Mouse (Mus musculus) gastrocnemius, adult 2 months (tissue): Measurements from ENCODE around the gene Amz2. TPM values are rescaled to one million over a fixed set of nuclear protein-coding genes. Genes with fewer than 3 reads are reported as not detected.
A peak's percentile ranks its signal among the peaks of the same experiment; 100 is the strongest.

Source experiments
- DNase-seq: peaks from one replicate; pipeline ENCODE4 v3.0.0; 2022
- H3K27ac ChIP-seq: fragments of 200-600 bp; 2 replicates; pipeline ENCODE4 v1.8.1; 2022; ENCODE audit warnings: mild to moderate bottlenecking
- H3K4me3 ChIP-seq: fragments of 200-600 bp; 2 replicates; pipeline ENCODE4 v1.8.1; 2022; ENCODE audit warnings: mild to moderate bottlenecking, moderate library complexity
- CTCF ChIP-seq: fragments of 200-600 bp; IDR thresholded peaks from 2 replicates; pipeline ENCODE4 v1.8.1; 2022; ENCODE audit warnings: antibody characterized with exemption, mild to moderate bottlenecking, moderate library complexity
- intact Hi-C: fragments of 180-260 bp; cut with DNase I; formaldehyde crosslinking; loops from one replicate; pipeline ENCODE4 v1.15.1; 2025
- total RNA-seq, 2 experiments: library from RNA; stranded (reverse); gene quantifications; 2 replicates each; pipeline ENCODE4 v1.2.3; 2021

Amz2 gene
- total RNA-seq, 2 experiments from 2014 or later: 70.4 to 71.7 TPM

DNA sequence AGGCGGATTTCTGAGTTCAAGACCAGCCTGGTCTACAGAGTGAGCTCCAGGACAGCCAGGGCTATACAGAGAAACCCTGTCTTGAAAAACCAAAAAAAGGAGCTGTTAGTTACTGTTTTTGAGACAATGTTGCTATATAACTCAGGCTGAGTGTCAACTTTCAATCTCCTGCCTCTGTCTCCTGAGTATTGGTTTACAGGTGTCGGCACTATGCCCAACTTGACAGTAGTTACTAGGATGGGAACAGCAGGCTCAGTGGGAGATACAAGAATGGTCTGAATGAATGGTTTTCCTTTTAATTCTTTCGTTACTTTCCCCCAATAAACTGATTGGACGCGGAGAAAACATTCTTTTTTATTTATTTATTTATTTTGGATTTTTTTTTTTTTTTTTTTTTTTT, 1.6 kb downstream of the Amz2 start:
- no peak overlapping the region for H3K4me3 ChIP-seq
- no peak for TF ChIP-seq CTCF
- no peak overlapping the region for H3K27ac ChIP-seq
- no peak for DNase-seq
- intact Hi-C loops: no loop called here

DNA sequence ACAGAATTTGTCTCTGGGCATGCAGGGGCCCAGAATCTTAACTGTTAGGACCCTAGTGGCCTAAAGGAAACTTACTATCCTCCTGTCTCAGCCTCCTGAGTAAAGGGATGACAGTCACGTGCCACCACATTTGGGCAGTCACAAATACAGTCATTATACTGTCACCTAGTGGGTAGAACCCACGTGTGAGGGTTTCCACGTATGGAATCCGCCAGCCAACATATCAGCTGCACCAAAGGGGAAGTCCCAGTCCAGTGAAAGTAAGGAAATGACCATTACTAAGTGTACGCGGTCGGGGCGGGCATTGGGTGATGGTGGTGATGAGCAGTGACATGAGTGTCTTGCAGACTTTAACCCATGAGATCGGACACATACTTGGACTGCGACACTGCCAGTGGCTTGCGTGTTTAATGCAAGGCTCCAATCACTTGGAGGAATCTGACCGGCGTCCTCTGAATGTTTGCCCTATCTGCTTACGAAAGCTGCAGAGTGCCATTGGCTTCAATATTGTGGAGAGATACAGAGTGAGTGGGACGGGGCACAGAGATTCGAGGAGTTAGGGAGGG, 8.6 kb downstream of the Amz2 start:
- TF ChIP-seq CTCF: no peak
- no peak overlapping the region for H3K4me3 ChIP-seq

DNA sequence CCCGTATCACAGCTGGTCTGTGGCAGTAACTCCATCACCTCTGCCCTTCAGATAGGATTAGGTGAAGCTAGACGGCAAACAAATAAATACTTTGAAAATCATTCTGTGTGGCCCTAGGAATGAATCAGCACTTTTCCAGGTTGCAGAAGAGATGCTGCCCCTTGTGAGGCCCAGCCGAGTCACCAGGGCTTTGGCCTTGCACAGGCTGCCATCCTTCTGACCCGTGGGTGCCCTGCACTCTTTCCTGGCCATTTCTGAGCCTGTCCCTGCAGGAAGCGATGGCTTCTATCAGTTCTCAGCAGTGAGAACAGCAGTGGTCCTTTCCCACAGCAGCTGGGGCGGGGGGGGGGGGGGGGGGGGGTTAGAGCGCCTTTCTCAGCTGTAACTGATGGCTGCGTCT, 11.1 kb downstream of the Amz2 start:
- no peak overlapping the region for H3K4me3 ChIP-seq
- no peak for DNase-seq
- intact Hi-C loops: no loop called here
- no peak for TF ChIP-seq CTCF
- no peak overlapping the region for H3K27ac ChIP-seq

More for the DNA sequence above, 8.6 kb downstream of the Amz2 start:
- intact Hi-C loops: no loop called here
- H3K27ac ChIP-seq: no peak overlapping the region
- no peak for DNase-seq

DNA sequence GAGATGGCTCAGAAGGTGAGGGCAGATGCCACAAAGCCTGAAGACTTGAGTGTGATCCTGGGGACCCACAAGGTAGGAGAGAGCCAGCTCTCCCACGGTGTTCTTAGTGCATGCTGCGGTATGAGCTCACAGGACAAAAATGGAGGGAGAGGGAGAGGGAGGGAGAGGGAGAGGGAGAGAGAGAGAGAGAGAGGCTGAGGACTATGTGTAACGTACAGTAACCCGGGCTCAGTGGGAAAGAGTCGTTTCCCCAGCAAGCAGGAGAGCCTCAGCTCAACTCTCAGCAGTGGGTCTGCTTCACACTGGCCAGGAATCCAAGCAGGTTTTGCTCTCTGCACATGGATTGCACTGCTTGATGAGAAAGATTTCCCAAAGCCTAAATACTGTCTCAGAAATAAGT, 13.5 kb downstream of the Amz2 start:
- DNase-seq: no peak
- peak overlapping the region; percentile 75 for H3K27ac ChIP-seq
- H3K4me3 ChIP-seq: peak overlapping the region; percentile 81
- no peak for TF ChIP-seq CTCF
- intact Hi-C loops: no loop called here

DNA sequence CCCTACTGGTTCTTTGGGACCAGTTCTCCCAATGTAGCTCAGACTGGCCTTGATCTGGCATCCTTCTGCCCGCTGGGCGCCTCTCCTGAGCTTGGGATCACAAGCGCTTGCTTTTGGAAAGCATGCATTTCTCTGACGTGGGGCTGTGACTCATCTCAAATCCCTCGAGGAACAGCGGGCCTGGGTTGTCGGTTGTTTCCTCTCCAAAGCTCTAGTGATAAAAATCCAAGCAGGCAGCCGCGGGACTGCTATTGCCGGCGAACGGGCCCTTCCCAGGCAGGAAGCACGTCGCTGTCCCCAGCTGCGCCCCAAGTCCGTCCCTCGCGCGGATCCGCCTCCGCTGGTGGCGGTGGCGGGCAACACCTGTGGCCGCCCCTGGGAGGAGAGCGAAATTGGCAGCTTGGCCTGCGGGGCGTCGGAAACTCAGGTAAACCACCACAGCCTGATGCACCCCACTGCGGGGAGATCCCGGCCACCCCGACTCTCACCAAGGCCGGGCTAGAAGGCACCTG, 14.1 kb downstream of the Amz2 start:
- Histone ChIP-seq H3K27ac (peak overlapping the region; percentile 75), H3K4me3 (peak overlapping the region; percentile 81)
- DNase-seq: peak; percentile 86
- intact Hi-C loops: no loop called here
- peak; percentile 52 for TF ChIP-seq CTCF

DNA sequence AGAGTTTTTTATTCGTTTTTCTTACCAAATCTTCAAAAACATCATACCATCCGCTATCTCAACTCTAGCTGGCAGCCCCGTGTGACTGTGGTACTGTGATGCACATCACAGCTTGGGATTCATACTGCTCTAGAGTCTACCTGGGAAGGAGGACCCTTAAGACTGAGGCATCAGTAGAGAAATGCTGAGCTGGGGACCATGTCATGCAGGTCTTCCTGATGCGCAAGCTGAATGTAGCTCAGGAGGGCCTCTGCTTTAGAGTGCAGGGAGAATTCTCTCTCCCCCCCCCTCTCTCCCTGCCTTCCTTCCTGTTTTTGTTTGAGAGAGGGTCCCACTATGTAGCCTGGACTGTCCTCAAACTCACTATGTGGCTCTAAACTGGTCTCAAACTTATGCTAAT, 14.9 kb downstream of the Amz2 start:
- H3K4me3 ChIP-seq: peak overlapping the region; percentile 81
- intact Hi-C loops: no loop called here
- no peak for DNase-seq
- no peak for TF ChIP-seq CTCF
- H3K27ac ChIP-seq: no peak overlapping the region

DNA sequence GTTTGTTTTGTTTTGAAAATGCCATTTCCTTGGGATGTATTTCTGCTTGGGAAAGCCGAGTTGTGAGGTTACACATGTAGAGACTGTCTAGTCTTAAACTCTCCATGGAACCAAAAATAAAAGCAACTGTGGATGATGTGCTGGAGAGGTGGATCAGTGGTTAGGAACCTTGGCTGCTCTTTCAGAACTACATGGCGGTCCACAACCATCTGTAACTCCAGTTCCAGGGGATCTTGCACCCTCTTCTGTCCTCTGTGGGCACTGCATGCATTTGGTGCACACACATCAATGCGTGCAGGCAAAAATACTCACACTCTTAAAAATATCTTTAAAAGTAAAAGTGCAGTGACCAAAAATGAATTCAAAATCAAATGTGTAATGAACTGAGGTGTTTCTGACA, 15.4 kb downstream of the Amz2 start:
- intact Hi-C loops: no loop called here
- H3K4me3 ChIP-seq: no peak overlapping the region
- peak; percentile 67 for TF ChIP-seq CTCF
- peak; percentile 37 for DNase-seq
- H3K27ac ChIP-seq: no peak overlapping the region

DNA sequence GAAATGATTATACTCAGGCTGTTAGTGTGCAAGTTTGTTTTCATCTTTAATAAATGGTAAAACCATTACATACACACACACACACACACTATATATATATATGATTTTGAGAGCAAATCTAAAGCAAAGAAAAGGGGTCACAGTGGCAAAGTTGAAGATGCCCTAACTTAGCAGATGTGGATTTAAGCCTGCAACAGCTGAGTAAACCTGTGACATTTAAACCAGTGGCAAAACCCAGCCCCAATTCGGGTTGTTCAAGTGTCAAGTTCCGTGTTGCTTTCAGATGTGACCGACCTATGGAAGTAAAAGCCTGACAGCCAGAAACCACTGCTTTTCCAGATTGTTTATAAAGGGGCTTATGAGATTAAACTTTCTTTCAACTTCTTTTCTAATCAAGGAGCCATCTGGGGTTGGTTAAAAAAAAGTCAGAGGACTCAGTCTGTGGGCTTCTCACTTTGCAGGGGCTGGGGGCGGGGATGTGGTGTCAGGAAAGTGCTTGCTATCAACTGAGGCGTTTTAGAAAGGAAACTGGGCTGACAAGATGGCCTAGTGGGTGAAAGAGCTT, 16.5 kb downstream of the Amz2 start:
- Histone ChIP-seq H3K27ac (no peak overlapping the region), H3K4me3 (no peak overlapping the region)
- TF ChIP-seq CTCF: no peak
- DNase-seq: no peak
- intact Hi-C loops: no loop called here

DNA sequence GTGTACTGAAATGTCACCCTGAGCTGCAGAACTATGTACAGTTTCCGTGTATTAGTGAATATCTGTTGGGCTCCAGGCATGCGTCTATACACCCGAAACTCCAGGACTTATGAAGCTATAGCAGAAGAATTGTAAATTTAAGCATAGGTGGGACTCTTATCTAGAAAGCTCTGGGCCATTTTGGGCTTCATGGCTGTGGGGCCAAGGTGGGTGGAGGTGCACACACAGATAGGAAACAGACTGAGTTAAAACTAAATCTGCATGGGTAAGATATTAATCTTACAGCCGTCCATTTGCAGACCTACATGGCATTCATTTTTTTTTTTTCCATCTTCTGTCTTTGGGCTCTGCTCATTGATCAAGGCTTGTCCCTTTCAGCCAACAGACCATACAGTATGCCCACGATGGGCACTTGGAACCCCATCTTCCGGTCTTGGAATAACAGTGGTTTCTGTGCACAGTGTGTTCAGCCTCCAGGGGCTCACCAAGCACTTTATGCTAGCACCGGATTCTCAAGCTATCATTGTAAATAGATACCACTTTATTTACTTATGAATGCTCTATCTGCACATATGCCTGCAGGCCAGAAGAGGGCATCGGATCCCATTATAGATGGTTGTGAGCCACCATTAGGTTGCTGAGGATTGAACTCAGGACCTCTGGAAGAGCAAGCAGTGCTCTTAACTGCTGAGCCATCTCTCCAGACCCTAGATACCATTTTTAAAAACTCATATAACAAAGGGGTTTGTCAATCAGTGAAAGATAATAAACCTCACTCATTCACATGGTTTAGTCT, 17.9 kb downstream of the Amz2 start:
- Histone ChIP-seq H3K27ac (no peak overlapping the region), H3K4me3 (no peak overlapping the region)
- no peak for DNase-seq
- TF ChIP-seq CTCF: no peak
- intact Hi-C loops: loop anchor here (2.0 kb wide), 1 partner anchor 417 kb away; no protein-coding TSS in a partner anchor

DNA sequence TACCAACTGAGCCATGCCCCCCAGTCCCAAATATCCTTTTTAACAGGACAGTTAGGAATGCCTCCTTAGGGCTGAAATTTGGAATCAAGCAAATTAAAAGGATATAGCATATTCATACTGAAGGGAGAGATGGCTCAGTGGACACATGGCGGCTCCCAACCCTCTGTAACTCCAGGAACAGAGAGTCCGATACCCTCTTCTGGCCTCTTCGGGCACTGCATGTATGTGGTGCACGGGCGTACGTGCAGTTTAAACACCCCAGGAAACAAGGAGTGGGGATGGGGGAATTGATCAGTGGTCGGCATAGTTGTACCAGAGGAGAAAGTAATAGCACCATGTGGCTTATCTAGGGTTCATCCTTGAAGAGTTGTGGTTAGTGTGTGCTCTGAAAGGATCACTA, 18.9 kb downstream of the Amz2 start:
- intact Hi-C loops: loop anchor here (2.0 kb wide), 1 partner anchor 416 kb away; no protein-coding TSS in a partner anchor
- Histone ChIP-seq H3K4me3 (no peak overlapping the region), H3K27ac (no peak overlapping the region)
- peak; percentile 57 for TF ChIP-seq CTCF
- peak; percentile 37 for DNase-seq

DNA sequence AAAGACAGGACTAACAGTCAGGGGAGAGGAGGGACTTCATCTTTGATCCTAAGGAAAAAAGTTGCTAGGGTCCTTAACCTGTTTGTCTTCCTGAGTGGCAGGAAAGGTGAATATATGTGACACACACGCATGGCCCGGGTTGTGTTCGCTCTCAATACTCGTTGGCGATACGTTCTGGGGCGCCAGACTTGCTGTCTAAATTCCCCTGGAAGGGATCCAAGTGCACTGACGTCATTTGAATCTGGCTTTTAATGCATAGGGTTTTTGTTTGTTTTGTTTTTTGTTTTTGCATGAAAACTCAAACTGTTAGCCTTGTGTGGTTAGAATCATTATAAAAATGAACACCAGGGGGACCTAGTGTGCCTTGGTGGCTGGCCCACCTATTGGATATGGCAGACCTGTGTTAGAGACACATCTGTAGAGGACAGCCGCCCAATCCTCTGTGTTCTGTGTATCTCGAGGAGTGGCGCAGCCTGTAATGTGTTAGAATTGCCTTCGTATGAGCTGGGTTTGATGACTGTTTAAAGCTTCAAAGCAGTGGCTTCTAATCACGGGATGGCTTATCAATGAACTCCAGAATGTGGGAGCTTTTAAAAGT, 19.8 kb downstream of the Amz2 start:
- intact Hi-C loops: loop anchor here (1.0 to 5.0 kb wide), 5 partner anchors 117 to 415 kb away; no protein-coding TSS in a partner anchor
- H3K27ac ChIP-seq: no peak overlapping the region
- TF ChIP-seq CTCF: peak; percentile 76
- no peak for DNase-seq
- H3K4me3 ChIP-seq: no peak overlapping the region

DNA sequence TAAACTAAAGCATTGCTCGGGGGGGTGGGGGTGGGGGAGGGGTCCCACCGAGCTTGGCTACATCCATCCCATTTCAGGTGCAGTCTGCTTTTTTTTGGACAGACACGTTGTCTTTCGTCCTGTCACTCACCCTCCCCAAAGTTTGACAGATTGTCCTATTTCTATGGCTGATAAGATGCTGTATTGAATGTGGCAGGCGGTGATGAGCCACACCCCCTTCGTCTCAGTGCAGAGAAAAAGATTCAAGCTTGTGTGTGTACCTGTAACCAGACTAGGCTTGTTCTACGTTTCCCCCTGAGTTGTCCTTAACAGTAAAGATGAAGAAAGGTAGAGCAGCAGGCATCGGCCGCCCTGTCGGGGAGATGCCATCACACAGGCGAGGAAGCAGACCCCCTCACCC, 25.4 kb downstream of the Amz2 start:
- TF ChIP-seq CTCF: no peak
- Histone ChIP-seq H3K4me3 (no peak overlapping the region), H3K27ac (no peak overlapping the region)
- DNase-seq: no peak
- intact Hi-C loops: no loop called here

DNA sequence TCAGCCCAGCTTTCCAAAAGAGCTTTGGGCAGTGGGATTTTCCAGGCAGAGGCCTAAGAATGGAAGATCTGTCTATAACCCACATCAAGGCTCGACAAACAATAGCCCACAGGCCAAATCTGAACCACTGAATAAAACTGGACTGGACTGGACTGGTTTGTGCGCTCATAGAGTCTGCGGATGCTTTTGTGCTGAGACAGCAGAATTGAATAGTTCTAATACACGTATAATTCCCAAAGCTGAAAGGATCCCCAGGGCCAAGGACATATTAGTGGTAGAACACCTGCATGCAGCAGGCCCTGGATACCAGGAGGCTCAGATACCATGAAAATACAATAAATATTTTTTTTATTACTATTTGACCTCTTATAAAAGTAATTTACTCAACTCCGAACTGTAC, 30.5 kb downstream of the Amz2 start:
- TF ChIP-seq CTCF: no peak
- no peak for DNase-seq
- intact Hi-C loops: no loop called here
- Histone ChIP-seq H3K27ac (no peak overlapping the region), H3K4me3 (no peak overlapping the region)
